Mouse (Mus musculus) thymus, adult 2 months (tissue): ENCODE results near the gene Prr12.

ENCODE experiments used
- CTCF ChIP-seq: fragments of 200-500 bp; IDR thresholded peaks from 2 replicates; pipeline ENCODE4 v1.5.1; 2012; ENCODE audit warnings: mild to moderate bottlenecking, control low read depth, low read length, moderate library complexity, borderline replicate concordance; ENCODE audit not compliant: control insufficient read depth, poor library complexity, insufficient read depth; ENCODE audit errors: extremely low read depth
- POLR2A ChIP-seq: fragments of 200-500 bp; IDR thresholded peaks from 2 replicates; pipeline ENCODE4 v1.6.1; 2012; ENCODE audit warnings: mild to moderate bottlenecking, low read length, control low read depth, moderate library complexity; ENCODE audit not compliant: control insufficient read depth, poor library complexity, insufficient read depth; ENCODE audit errors: extremely low read depth

DNA sequence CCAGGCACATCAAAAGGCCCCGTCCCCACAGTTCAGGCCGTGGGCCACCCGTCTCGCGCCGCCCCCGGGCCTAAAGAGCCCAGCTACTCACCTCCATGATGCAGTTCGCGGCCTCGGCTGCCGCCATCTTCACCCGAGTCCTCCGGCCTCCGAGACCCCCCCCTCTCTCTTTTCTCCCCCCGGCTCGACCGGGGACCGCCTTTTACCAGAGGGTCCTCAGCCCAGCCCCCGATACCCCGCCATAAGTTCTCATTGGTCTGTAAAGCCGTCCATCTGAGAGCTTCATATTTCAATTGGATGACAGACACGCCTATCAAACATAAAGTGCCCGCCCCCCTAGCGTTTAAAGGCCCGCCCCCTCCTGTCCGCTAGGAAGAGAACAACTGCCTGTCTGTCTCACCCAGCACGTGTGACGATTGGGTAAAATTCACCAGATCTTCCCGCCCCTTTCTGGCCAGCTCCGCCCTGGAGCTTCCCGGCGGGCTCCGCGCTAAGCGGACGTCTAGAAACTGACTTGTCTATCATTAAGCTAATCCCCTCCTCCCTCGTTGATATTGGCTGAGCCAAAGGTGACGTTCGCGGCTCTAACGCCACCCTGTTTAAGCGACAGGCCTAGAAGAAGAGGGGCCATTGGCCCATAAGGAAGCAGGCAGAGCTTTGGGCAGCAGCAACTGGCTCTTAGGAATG lies 66.3 kb downstream of the Prr12 start, which contains the start of gene Prmt1:
- TF ChIP-seq CTCF: peak; percentile 26; the same call in 1 of the 2 replicates
- TF ChIP-seq POLR2A: peak; percentile 76
